Mouse (Mus musculus) lung, adult 2 months (tissue): ENCODE results near the gene 1700069L16Rik. TPM values are rescaled to one million over a fixed set of nuclear protein-coding genes. Genes with fewer than 3 reads are reported as not detected.

Source experiments
- DNase-seq: peaks from one replicate; pipeline ENCODE4 v3.0.0; 2022
- H3K4me1 ChIP-seq: fragments of 200-500 bp; 2 replicates; pipeline ENCODE4 v1.6.1; 2011; ENCODE audit warnings: low read length; ENCODE audit not compliant: control insufficient read depth, insufficient read depth
- H3K4me3 ChIP-seq: fragments of 200-500 bp; replicated peaks from 2 replicates; pipeline ENCODE3; 2011; ENCODE audit warnings: low read depth, mild to moderate bottlenecking, control low read depth, low read length; ENCODE audit errors: extremely low read depth
- CTCF ChIP-seq: fragments of 200-500 bp; IDR thresholded peaks from 2 replicates; pipeline ENCODE4 v1.5.1; 2011; ENCODE audit warnings: mild to moderate bottlenecking, low read length, control low read depth; ENCODE audit not compliant: insufficient read depth
- POLR2A ChIP-seq: fragments of 200-500 bp; IDR thresholded peaks from 2 replicates; pipeline ENCODE4 v1.6.1; 2011; ENCODE audit warnings: low read depth, mild to moderate bottlenecking, control low read depth, low read length, borderline replicate concordance; ENCODE audit errors: extremely low read depth
- WGBS: fragments of 180-500 bp; shearing (Covaris S2); methylation state at CpG from one replicate; pipeline ENCODE4 v1.1.7; 2018; 5-methylcytosine and 5-hydroxymethylcytosine counted together
- polyA plus RNA-seq: library from polyadenylated mRNA; depleted of rRNA; stranded (reverse); fragments of >200 nt; gene quantifications from 2 replicates; pipeline ENCODE4 v1.2.3, GENCODE M21; 2012

Gene 1700069L16Rik
- polyA plus RNA-seq, 1 experiment: not detected

- WGBS: 60% methylated on average over 4 of the region's 4 CpGs
- no peaks in the 10 kb centered on the region for H3K4me1 ChIP-seq
- no peak for DNase-seq
- TF ChIP-seq CTCF (no peak), POLR2A (no peak)
- no peak overlapping the region for H3K4me3 ChIP-seq
These were observed 30.6 kb downstream of the 1700069L16Rik start for GRCm38 (mm10) chr5:113694000-113694399.

GRCm38 (mm10) chr5:113693196-113693755 is 31.3 kb downstream of the 1700069L16Rik start:
- 87% methylated on average over 8 of the region's 8 CpGs for WGBS
- Histone ChIP-seq H3K4me1 (no peaks in the 10 kb centered on the region), H3K4me3 (no peak overlapping the region)
- TF ChIP-seq CTCF (no peak), POLR2A (no peak)
- DNase-seq: no peak

GRCm38 (mm10) chr5:113690866-113691265 is 33.7 kb downstream of the 1700069L16Rik start:
- no peak for DNase-seq
- TF ChIP-seq CTCF: no peak
- no peak for TF ChIP-seq POLR2A
- Histone ChIP-seq H3K4me1 (no peaks in the 10 kb centered on the region), H3K4me3 (no peak overlapping the region)
- 83% methylated on average over 2 of the region's 2 CpGs for WGBS

GRCm38 (mm10) chr5:113690069-113690548 is 34.5 kb downstream of the 1700069L16Rik start:
- TF ChIP-seq POLR2A (no peak), CTCF (no peak)
- no peak for DNase-seq
- 82% methylated on average over 15 of the region's 15 CpGs for WGBS
- Histone ChIP-seq H3K4me1 (no peaks in the 10 kb centered on the region), H3K4me3 (no peak overlapping the region)

GRCm38 (mm10) chr5:113687514-113687913 is 37.1 kb downstream of the 1700069L16Rik start:
- 86% methylated on average over 5 of the region's 5 CpGs for WGBS
- Histone ChIP-seq H3K4me3 (no peak overlapping the region), H3K4me1 (no peaks in the 10 kb centered on the region)
- DNase-seq: no peak
- TF ChIP-seq POLR2A (no peak), CTCF (no peak)

GRCm38 (mm10) chr5:113685471-113685870 is 39.1 kb downstream of the 1700069L16Rik start:
- no peak for DNase-seq
- 63% methylated on average over 5 of the region's 5 CpGs for WGBS
- H3K4me3 ChIP-seq: no peak overlapping the region
- TF ChIP-seq CTCF (no peak), POLR2A (no peak)
- no peaks in the 10 kb centered on the region for H3K4me1 ChIP-seq

GRCm38 (mm10) chr5:113683246-113683645 is 41.3 kb downstream of the 1700069L16Rik start:
- no peaks in the 10 kb centered on the region for H3K4me1 ChIP-seq
- H3K4me3 ChIP-seq: no peak overlapping the region
- DNase-seq: no peak
- WGBS: 66% methylated on average over 5 of the region's 5 CpGs
- TF ChIP-seq POLR2A (no peak), CTCF (no peak)

GRCm38 (mm10) chr5:113682472-113682871 is 42.1 kb downstream of the 1700069L16Rik start:
- no peak for DNase-seq
- Histone ChIP-seq H3K4me3 (no peak overlapping the region), H3K4me1 (no peaks in the 10 kb centered on the region)
- TF ChIP-seq POLR2A (no peak), CTCF (no peak)
- 89% methylated on average over 3 of the region's 3 CpGs for WGBS

- no peak for TF ChIP-seq CTCF
- no peak for TF ChIP-seq POLR2A
These were observed 43.4 kb downstream of the 1700069L16Rik start for GRCm38 (mm10) chr5:113681219-113681618.

GRCm38 (mm10) chr5:113679509-113679908 is 45.1 kb downstream of the 1700069L16Rik start:
- Histone ChIP-seq H3K4me3 (no peak overlapping the region), H3K4me1 (no peaks in the 10 kb centered on the region)
- no peak for DNase-seq
- TF ChIP-seq CTCF (no peak), POLR2A (no peak)
- WGBS: 89% methylated on average over 4 of the region's 4 CpGs

More at GRCm38 (mm10) chr5:113681219-113681618, 43.4 kb downstream of the 1700069L16Rik start:
- no peaks in the 10 kb centered on the region for H3K4me1 ChIP-seq
- DNase-seq: no peak
- H3K4me3 ChIP-seq: no peak overlapping the region
- 75% methylated on average over 14 of the region's 14 CpGs for WGBS
